Mouse (Mus musculus) cerebellum, adult 18-20 months (tissue): ENCODE measurements at regions not wholly inside any gene's neighbourhood (a gene's known extent, or its start where the extent isn't known, plus 50 kb on each side); places are given as distances from the start of the nearest gene placed in this dataset.

Experiments
- DNase-seq, 2 experiments: peaks; one replicate each; pipeline ENCODE4 v3.0.0; 2021

GRCm38 (mm10) chr6:70714239-70714638 lies 77.8 kb downstream of the Rpia start:
- DNase-seq: peak; percentile 46 to 64

- DNase-seq: no peak
Observed at GRCm38 (mm10) chr6:70713665-70714064, 78.4 kb downstream of the Rpia start.

GRCm38 (mm10) chr6:70713118-70713517 lies 78.9 kb downstream of the Rpia start:
- DNase-seq: no peak

GRCm38 (mm10) chr6:70709338-70710055 lies 82.5 kb downstream of the Rpia start:
- DNase-seq: peak; percentile 57 to 64

- no peak for DNase-seq
Observed at GRCm38 (mm10) chr6:70695596-70695995, 96.4 kb downstream of the Rpia start.
